Mouse (Mus musculus) heart, embryonic 14.5 days (tissue): ENCODE data around the gene Plscr5. TPM values are rescaled to one million over a fixed set of nuclear protein-coding genes. Genes with fewer than 3 reads are reported as not detected.
"Not testable (repeated sequence)": the region's sequence is repeated elsewhere in the genome, so short reads cannot be mapped to it uniquely, and the experiment has no call there.

Experiments used
- ATAC-seq: fragments of 200-750 bp; cut with Nextera tagmentation; 2 replicates; pipeline ENCODE4 v1.8.0; 2017; ENCODE audit warnings: low read depth, moderate TSS enrichment; ENCODE audit not compliant: insufficient number of reproducible peaks, insufficient read depth, low FRiP score
- H3K27ac ChIP-seq, 2 experiments: fragments of 200-500 bp in 1 of 2; fragments of 300-500 bp in 1 of 2; sonication (generic) in 1 of 2; replicated peaks in 1 of 2; 2 replicates each; pipeline ENCODE4 v1.5.1; 2012 to 2014; ENCODE audit warnings: low read depth in 2 of 2, low read length in 2 of 2, control low read depth in 1 of 2, mild to moderate bottlenecking in 1 of 2, mixed read lengths in 1 of 2; ENCODE audit not compliant: control insufficient read depth in 1 of 2, insufficient read depth in 1 of 2
- H3K27me3 ChIP-seq: fragments of 300-500 bp; sonication (generic); 2 replicates; pipeline ENCODE4 v1.6.1; 2014; ENCODE audit warnings: mild to moderate bottlenecking, low read length, control low read depth; ENCODE audit not compliant: control insufficient read depth, insufficient read depth
- H3K36me3 ChIP-seq: fragments of 300-500 bp; sonication (generic); 2 replicates; pipeline ENCODE4 v1.6.1; 2014; ENCODE audit warnings: mild to moderate bottlenecking, control low read depth, low read length, mixed read lengths; ENCODE audit not compliant: control insufficient read depth, insufficient read depth
- H3K4me1 ChIP-seq, 2 experiments: fragments of 200-500 bp in 1 of 2; fragments of 300-500 bp in 1 of 2; sonication (generic) in 1 of 2; 2 replicates each; pipeline ENCODE4 v1.6.1; 2012 to 2014; ENCODE audit warnings: low read length in 2 of 2, control low read depth in 1 of 2, mixed read lengths in 1 of 2; ENCODE audit not compliant: control insufficient read depth in 2 of 2, insufficient read depth in 2 of 2
- H3K4me2 ChIP-seq: fragments of 300-500 bp; sonication (generic); 2 replicates; pipeline ENCODE4 v1.6.1; 2014; ENCODE audit warnings: mild to moderate bottlenecking, low read length
- H3K4me3 ChIP-seq, 2 experiments: fragments of 200-500 bp in 1 of 2; fragments of 300-500 bp in 1 of 2; sonication (generic) in 1 of 2; 2 replicates each; pipeline ENCODE4 v1.5.1; 2012 to 2014; ENCODE audit warnings: low read length in 2 of 2, mild to moderate bottlenecking in 2 of 2, control low read depth in 1 of 2, low read depth in 1 of 2, moderate library complexity in 1 of 2; ENCODE audit not compliant: control insufficient read depth in 1 of 2, insufficient read depth in 1 of 2
- H3K9ac ChIP-seq: fragments of 300-500 bp; sonication (generic); 2 replicates; pipeline ENCODE4 v1.6.1; 2014; ENCODE audit warnings: mild to moderate bottlenecking, low read length
- H3K9me3 ChIP-seq: fragments of 300-500 bp; sonication (generic); 2 replicates; pipeline ENCODE4 v1.6.1; 2016; ENCODE audit warnings: low read length, control low read depth; ENCODE audit not compliant: control insufficient read depth
- WGBS: fragments of 180-500 bp; shearing (Covaris S2); extraction: QIAGEN DNeasy Blood & Tissue Kit; methylation state at CpG from one replicate; pipeline ENCODE4 v1.1.7; 2014; 5-methylcytosine and 5-hydroxymethylcytosine counted together
- polyA plus RNA-seq: library from polyadenylated mRNA; unstranded; fragments of >200 nt; fragmentation: Nextera tagmentation; extraction: Ambion mirVana; gene quantifications from 2 replicates; pipeline ENCODE4 v1.2.1, GENCODE M21; 2014

Plscr5 gene
- not detected in 2 replicates for polyA plus RNA-seq

DNA sequence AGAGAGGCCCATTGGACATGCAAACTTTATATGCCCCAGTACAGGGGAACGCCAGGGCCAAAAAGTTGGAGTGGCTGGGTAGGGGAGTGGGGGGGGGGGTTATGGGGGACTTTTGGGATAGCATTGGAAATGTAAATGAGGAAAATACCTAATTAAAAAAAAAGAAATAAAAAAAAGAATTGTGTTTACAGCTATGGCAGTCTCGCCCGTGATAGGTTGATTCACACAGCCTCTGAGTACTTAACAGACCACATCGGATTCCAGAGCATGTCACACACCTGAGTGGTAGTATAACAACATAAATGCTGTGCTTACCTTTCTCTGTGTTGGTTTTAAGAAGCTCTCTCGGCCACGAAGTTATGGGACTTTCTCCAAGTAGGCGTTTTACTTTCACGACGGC lies at the start of gene Plscr5:
TSS of gene Plscr5 (plus strand) at position 301 of the 400 bp plus-strand sequence.
- 57% methylated on average over 9 of the region's 9 CpGs for WGBS
- not testable (repeated sequence) for H3K4me3 ChIP-seq

DNA sequence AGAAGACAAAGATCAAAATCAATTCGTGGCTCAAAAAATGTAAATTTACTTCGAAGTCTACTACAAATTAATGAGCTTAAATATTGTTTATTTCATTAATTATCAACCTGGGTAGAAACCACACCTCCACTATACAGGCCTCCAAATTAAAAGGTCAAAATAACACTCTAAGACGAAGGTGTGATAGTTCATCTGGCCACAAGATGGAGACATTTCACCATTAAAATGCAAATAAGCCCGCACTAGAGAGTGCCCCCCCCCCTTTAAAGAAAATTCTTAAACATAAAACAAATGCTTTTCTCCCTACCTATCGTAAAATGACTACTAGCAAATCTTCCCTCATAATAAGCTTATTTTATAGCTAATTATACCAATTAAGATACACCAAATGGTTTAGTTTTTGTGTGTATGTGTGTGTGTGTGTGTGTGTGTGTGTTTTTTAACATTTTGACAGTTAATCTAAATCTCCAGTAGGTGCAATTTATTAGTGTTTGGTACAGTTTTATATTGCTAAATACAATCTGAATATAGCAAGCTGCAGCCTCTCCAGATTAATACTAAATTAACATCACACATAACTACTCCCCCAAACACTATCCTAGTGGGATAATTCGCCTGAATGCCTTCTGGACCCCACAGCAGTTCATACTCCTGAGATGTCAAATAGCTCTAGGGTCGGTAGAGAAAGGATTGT lies 45.0 kb upstream of the Plscr5 start:
- H3K4me2 ChIP-seq = no peak overlapping the region
- H3K9ac ChIP-seq = no peak overlapping the region
- no peaks in the 10 kb centered on the region for H3K36me3 ChIP-seq
- H3K4me3 ChIP-seq = no peak overlapping the region
- no peaks in the 10 kb centered on the region for H3K4me1 ChIP-seq
- no peak for ATAC-seq
- no peaks in the 10 kb centered on the region for H3K9me3 ChIP-seq
- 20% methylated on average over 7 of the region's 7 CpGs for WGBS
- no peak overlapping the region for H3K27ac ChIP-seq
- no peaks in the 10 kb centered on the region for H3K27me3 ChIP-seq

More for the DNA sequence above, at the start of gene Plscr5:
- not testable (repeated sequence) for H3K9me3 ChIP-seq, H3K9ac ChIP-seq, ATAC-seq, H3K27ac ChIP-seq, H3K4me1 ChIP-seq, H3K36me3 ChIP-seq, H3K4me2 ChIP-seq, H3K27me3 ChIP-seq

DNA sequence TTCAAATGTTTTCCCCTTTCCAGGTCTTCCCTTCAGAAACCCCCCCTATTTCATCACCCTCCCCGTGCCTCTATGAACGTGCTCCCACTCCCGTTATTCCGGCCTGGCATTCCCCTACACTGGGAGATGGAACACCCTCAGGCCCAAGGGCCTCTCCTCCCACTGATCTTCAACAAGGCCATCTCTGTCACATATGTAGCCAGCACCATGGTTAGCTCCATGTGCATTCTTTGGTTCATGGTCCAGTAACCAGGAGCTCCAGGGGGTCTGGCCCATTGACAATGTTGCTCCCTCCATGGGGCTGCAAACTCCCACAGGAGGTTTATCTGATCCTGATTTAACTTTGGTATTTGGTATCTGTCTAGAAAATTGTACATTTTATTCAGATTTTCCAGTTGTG lies 30.5 kb upstream of the Plscr5 start:
- Histone ChIP-seq H3K9ac (no peak overlapping the region), H3K27me3 (no peaks in the 10 kb centered on the region), H3K4me1 (no peaks in the 10 kb centered on the region), H3K36me3 (no peaks in the 10 kb centered on the region), H3K4me2 (no peak overlapping the region), H3K4me3 (no peak overlapping the region), H3K27ac (no peak overlapping the region), H3K9me3 (no peaks in the 10 kb centered on the region)
- ATAC-seq = no peak
- WGBS = 71% methylated on average over 4 of the region's 4 CpGs

DNA sequence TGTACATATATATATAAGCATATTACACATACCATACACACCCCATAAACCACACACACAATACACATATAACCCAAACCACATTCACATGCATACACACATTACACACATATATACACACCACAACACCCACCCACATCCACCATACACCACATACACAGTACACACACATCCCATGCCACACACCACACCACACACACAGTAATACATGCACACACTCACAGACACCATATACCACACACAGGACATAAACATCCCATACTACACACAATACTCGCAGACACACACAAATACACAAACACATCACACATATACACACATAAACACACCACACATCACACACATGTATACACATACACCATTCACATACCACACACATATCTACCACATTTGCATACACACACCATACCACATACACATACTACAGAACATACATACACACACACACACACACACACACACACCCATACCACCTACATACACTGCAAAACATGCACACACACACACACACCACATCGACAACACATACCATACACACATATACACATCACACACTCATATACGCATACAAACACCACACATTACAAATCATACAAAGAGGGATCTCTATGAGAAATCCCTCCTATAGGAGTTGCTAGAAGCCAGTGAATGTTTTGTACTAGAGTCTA lies 19.3 kb upstream of the Plscr5 start:
- no peak for ATAC-seq

DNA sequence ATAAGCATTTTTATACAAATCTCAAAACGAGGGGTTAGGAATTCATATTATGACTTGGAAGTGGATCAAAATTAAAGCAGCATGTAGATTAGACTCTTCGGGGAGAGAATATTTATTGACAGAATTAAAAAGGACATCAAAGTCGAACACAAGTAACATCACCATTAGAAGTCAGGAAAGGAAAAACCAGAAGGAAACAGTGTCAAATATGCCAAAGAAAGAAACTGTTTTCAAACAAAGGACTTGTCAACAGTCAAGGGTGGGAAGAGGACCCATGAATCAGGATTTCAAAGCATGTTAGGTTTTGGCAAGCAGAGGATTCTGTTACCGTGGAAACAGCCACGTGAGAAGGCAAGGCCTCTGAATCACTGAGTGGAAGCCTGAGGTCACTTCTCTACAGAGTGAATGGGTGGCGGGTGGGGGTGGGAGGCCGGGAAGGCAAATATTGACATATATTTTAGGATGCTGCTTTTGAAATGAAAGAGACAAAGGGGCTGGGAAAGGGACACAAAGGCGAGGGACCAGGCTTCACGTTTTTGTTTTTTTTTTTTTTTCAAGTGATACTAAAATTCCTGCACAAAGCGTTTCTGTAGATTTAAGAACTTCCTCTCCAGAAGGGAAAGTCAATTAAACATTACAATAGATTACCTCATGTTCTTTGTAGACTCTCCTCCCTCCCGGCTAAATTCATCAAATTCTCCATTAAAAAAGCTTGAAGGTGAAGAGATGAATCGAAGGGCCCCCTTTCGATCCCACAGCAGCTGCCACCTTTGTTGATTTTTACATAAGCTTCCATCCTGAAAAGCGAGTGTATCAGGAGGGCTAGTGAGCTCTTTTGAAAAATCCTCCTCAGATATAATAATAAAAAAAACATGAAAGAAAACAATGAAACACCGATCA lies 18.3 kb upstream of the Plscr5 start:
- WGBS = 55% methylated on average over 15 of the region's 15 CpGs
- no peak overlapping the region for H3K4me2 ChIP-seq

More for the DNA sequence above, 19.3 kb upstream of the Plscr5 start:
- H3K9ac ChIP-seq = no peak overlapping the region
- H3K4me1 ChIP-seq = no peaks in the 10 kb centered on the region
- WGBS = 79% methylated on average over 3 of the region's 3 CpGs
- H3K4me3 ChIP-seq = no peak overlapping the region
- H3K9me3 ChIP-seq = no peaks in the 10 kb centered on the region
- no peak overlapping the region for H3K27ac ChIP-seq
- H3K36me3 ChIP-seq = no peaks in the 10 kb centered on the region
- no peaks in the 10 kb centered on the region for H3K27me3 ChIP-seq
- H3K4me2 ChIP-seq = no peak overlapping the region

DNA sequence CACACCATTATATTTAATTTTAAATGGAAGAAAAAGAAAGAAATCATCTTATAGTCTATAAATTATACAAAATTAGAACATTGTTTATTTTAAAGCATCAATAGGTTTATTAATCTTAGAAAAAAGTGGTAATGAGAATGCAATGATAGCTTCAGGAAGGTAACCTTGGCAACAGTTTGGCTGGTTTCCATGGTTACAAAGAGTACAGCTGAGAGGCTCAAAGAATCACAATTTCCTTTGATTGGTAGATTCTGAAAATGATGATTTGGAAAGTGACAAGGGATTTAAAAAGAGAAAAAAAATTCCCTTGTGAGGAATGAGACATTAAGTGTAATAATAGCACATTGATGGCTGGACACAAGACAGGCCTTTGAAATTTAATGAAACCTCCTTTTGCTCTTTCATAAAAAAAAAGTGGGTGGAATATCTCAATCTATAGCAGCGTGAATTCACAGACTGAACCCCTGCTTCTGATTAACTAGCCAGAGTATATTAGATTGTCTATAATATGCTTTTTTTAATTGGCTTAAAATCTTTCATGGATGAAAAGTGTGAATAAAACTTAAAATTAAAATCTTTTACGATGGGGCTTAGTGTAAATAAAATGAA lies 13.8 kb upstream of the Plscr5 start:
- Histone ChIP-seq H3K4me2 (no peak overlapping the region), H3K4me1 (no peaks in the 10 kb centered on the region), H3K36me3 (no peaks in the 10 kb centered on the region), H3K9me3 (no peaks in the 10 kb centered on the region), H3K9ac (no peak overlapping the region), H3K27me3 (no peaks in the 10 kb centered on the region), H3K27ac (no peak overlapping the region), H3K4me3 (no peak overlapping the region)
- WGBS = 79% methylated on average over 2 of the region's 2 CpGs
- no peak for ATAC-seq

More for the DNA sequence above, 18.3 kb upstream of the Plscr5 start:
- H3K27me3 ChIP-seq = no peaks in the 10 kb centered on the region
- ATAC-seq = no peak
- no peak overlapping the region for H3K9ac ChIP-seq
- H3K36me3 ChIP-seq = no peaks in the 10 kb centered on the region
- H3K4me3 ChIP-seq = no peak overlapping the region
- H3K4me1 ChIP-seq = no peaks in the 10 kb centered on the region
- H3K27ac ChIP-seq = no peak overlapping the region
- H3K9me3 ChIP-seq = no peaks in the 10 kb centered on the region

DNA sequence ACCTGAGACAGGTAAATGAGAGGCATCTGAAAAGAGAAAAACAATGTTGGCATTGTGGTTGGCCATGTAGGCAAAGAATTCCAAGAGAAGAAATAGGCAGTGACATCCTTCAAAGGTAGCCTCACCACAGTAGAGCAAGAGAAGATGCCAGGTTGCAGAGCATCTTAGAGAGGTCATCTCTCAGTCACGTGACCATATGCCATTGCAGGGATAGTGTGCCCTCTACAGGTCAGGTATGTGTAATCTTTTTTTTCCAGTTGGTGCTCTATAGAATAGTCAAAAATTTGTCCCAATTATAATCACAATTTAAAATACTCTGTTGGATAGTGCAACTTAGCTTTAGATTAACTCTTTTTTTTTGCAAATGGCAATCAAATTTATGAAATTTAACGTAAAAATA lies 1.4 kb upstream of the Plscr5 start:
- no peak overlapping the region for H3K4me3 ChIP-seq
- H3K9me3 ChIP-seq = no peaks in the 10 kb centered on the region
- H3K4me1 ChIP-seq = no peaks in the 10 kb centered on the region
- no peak overlapping the region for H3K9ac ChIP-seq
- H3K27me3 ChIP-seq = no peaks in the 10 kb centered on the region
- H3K4me2 ChIP-seq = no peak overlapping the region
- H3K27ac ChIP-seq = no peak overlapping the region
- 65% methylated on average over 2 of the region's 2 CpGs for WGBS
- no peak for ATAC-seq
- no peaks in the 10 kb centered on the region for H3K36me3 ChIP-seq
